Mouse (Mus musculus) kidney, postnatal 25 days (tissue): Measurements from ENCODE around the gene Col2a1.

Experiments
- DNase-seq, 2 experiments: peaks; one replicate each; pipeline ENCODE4 v3.0.0; 2021; ENCODE audit warnings: mixed read lengths in 2 of 2

Gene Col2a1

DNA sequence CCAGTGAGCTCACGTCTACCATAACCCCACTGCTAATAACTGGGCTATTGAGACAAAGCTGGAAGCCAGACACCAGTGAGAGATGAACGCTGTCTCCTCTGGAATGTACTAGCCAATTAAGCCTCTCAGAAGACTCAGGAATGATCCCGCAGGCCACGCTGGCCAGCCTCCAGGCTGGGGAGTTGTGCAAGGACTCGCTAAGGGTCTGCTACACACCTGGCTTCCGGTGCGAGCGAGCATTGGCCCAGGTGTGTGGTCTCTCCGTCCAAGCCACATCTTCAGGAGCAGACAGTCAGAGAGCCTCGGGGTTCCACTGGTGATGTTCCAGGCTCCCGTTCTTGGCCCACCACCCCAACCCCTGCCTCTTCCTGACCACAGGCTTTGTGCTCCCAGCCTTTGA, 48.1 kb downstream of the Col2a1 start:
- DNase-seq, result peak in 1 of 2 experiments; percentile 33

DNA sequence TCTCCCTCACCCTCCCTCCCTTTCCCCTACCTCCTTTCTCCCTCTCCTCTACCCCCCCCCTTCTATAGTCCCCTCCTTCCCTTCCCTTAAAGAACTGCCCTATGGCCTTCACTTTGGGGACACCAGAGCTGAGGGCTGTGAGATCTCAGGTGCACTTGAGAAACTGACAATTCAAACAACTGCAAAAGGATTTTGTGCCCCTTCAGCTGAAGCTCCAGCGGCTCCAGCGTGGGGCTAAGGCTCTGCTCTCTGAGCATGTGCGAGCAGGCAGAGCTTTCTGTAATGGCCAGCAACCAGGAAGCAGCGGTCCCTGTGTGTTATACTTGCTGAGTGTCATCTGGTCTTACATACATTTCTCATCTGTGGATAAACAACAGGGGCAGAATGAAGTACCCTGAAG, 48.8 kb downstream of the Col2a1 start:
- peak in 1 of 2 experiments; percentile 13 for DNase-seq

DNA sequence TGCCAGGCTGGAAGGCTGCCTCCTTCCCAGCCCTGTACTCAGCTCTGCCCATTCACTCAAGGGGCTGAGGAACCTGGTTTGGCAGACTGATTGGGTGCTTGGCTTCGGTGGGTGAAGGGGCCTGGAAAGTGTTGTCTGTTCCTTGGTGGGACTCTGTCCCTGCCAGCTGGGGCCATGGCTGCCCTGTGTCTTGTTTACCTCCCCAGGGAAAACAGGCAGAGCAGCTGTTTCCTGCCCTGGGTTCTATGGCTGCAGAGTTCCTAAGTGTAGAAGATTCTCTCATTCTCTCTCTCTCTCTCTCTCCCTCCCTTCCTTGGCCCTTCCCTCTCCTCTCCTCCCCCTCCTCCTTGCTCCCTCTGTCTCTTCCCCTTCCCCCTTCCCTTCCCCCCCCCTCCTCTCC, 49.2 kb downstream of the Col2a1 start:
- DNase-seq, result peak in 1 of 2 experiments; percentile 34

DNA sequence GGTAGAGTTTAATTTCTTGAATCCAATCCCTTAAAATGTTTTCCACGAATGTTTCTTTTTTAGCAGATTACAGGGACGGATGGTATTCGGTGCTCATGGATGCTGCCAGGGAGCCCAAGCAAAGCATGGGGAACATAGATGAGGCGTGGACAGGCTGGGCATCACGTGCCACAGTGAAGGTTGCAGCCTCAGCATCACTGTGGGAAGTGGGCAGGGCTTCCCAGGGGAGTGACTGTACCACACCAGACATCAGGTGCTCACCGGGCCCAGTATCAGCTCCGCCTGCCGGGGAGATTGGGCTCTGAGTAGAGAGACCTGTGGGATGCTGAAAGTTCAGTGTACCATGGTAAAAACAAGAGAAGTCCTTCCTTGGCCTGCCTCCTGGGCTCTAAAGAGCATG, 49.8 kb downstream of the Col2a1 start:
- DNase-seq, result peak in 1 of 2 experiments; percentile 49

DNA sequence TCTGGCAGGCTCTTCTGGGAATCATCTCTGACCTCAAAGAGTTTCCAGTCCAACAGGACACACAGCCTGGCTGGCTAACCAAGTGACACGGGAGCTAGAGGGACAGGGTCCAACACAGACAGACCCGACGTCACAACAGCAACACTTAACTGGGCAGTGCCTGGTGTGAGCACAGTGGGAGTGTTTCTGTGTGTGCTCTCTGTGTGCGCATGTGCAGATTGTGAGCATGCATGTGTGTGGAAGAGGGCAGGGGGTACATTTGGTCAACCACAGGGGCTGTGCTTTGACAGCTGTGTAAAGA, 51.7 kb downstream of the Col2a1 start:
- peak in 1 of 2 experiments; percentile 68 for DNase-seq

DNA sequence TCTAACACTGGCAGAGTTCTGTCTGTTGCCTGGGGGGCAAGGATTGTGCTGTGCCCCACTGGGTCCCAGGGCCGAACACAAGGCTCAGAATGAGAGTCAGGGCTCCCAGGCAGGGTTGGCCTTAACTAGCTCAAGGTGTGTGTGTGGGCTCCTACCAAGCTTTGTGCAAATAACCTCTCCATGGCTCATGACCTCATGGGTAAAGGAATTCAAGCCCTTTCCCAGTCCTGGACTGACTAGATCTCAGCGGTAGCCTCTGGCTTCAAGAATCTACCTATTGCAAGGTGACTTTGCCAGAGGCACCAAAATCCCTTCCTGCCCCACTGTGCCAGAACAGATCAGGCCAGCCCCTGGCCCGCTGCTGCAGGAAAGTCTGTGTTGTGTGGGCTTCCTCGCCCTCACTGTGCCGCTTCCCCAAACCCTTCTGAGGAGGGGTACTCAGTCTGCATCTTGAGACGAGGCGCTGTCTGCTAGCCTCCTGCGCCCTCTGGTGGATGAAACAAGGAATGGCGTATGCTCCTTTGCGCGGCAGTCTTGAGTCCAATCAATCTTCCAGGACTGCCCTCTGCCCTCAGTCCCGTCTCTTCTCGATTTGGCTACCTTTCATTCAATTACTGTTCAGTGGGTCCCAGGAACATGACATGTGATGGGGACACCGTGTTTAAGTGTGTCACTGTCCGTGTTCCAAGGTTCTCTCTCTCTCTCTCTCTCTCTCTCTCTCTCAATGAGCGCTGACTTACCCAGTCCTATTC, 52.2 kb downstream of the Col2a1 start:
- DNase-seq, result peak; percentile 70 to 76

DNA sequence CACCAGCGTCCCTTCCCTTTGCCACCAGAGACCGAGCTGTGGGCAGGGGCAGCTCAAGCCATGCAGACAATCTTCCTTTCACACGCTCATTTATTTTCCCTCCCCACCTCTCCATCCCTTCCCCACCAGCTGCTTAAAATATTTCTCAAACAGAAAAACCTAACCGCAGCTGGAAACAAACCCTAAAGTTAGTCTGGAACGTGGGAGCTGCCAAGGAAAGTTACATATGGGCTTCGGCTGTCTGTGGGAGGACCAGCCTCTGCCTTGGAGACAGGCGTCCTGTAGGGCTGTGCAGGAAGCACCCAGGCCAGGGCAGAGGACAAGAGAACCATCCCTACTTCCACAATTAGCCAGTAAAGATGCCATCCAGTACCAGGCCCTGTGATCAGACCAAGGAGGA, 54.3 kb downstream of the Col2a1 start:
- peak in 1 of 2 experiments; percentile 26 for DNase-seq

DNA sequence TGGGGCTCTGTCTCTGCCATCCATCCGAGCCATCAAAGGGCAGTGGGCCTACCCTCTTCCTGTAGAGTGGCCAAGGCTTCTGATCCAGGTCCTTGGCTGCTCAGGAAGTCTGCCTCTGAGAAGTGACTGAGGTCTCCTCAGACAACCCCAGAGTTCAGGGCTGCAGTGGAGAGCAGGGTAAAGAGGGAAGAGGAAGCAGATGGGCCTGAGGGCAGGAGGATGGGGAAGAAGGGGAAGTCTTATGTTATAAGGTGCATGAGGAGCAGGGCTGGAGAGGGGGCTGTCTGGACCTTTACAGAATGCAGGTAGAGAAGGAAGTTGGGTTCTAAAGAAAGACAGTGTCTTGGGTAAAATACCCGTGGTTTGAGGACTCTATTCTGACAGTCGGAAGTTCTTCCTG, 54.8 kb downstream of the Col2a1 start:
- DNase-seq, result peak in 1 of 2 experiments; percentile 27

DNA sequence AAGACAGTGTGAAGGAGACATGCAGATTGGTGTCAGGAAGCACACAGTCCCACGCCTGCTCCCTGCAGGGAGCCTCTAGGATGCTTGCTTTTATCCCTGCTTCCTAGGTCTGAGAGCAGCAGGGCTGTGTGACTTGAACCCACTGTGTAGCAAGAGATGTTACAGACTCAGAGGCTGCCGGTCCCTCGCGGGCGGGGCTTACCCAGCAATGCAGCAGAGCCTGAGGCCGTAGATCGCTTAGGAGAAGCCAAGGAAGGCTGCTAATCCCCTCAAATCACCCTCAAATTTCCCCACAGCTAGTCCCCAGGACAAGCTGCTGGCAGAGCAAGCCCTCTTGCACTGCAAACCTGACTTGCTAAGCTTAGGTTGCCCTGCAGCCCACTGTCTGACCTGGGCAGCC, 55.8 kb downstream of the Col2a1 start:
- no peak for DNase-seq

DNA sequence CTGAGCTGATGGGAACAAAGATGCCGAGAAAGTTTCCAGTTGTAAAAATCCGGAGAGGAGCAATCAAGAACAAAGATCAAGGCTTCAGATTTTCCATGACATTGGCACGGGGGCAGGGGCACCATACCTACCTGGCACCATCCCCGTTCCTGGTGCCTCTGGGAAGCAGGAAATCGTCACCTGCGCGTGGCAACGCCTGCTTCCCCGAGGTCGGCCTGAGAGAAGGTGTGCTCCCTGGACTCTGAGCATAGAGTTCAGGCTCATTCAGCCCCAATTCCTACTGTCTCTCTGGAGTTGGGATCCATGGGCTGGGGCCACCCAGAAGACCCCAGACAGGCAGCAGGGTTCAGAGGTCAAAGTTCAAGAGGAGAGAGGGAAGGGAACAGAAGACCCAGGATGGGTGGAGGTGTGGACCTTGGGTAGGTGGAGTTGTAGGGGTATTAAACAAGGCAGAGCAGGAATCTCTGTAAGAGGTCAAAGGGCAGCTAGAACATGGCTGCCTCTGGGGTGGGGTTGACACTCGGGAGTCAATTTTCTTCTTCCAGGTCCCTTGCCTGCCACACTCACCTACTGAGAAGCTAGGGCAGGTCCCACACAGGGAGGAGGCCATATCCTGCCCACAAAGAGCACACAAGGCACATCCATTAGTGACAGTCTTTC, 58.7 kb downstream of the Col2a1 start:
- peak; percentile 44 to 91 for DNase-seq

- DNase-seq, result peak; percentile 59 to 93
These were observed 59.4 kb downstream of the Col2a1 start for GRCm38 (mm10) chr15:97944919-97945574.

DNA sequence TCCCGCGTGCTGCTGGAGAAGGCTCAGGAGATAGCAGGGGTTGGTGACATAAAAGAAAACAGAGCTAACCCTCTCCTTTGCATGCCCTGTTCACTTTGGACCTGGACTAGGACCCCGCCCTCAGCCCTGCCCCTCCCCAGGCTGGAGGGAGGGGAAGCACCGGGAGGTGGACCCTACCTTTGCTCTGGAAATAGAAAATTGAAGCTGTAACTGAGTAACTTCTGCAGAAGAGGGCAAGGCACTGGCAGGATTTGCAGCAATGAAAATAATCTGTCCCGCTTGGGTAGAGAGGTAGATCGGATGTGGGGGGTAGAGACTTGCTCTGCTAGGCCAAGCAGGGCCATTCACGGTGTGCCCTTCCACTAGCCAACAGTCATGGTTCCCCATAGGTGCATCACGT, 61.1 kb downstream of the Col2a1 start:
- peak; percentile 76 to 94 for DNase-seq

GRCm38 (mm10) chr15:97942538-97942937, 62.0 kb downstream of the Col2a1 start:
- no peak for DNase-seq

DNA sequence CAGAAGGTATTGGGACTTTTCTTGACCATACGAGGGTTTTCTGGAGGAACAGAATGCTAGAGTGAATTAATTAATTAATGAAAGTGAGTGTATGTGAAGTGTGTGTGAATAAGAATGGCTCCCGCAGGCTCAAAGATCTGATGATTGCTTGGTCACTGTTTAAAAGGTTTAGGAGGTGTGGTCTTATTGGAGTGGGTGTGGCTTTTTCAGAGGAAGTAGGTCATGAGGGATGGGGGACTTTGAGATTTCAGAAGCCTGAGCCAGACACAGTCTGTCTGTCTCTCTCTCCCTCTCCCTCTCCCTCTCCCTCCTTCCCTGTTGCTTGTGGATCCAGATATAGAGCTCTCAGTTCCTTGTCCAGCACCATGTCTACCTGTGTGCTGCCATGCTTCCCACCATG, 63.2 kb downstream of the Col2a1 start:
- DNase-seq, result no peak

- no peak for DNase-seq
These were observed 64.4 kb downstream of the Col2a1 start for GRCm38 (mm10) chr15:97940088-97940487.

DNA sequence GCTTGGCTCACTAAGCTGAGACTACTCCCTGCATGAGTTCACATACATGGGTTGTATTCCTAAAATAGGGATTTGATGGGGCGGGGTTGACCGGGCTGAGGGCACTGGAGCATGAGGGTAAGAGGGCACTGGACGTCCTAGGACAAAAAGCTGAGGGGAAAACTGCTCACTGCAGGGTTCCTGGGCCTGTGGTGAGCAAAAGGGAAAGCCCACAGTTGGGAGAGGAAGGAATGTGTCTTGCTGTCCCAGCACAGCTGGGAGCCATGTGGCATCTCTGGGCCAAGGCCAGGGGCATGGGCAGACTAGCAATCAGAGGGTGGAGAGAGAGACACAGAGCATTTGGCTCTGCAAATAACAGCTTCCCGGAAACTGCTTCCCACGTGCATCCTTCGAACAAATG, 65.9 kb downstream of the Col2a1 start:
- peak; percentile 51 to 86 for DNase-seq

DNA sequence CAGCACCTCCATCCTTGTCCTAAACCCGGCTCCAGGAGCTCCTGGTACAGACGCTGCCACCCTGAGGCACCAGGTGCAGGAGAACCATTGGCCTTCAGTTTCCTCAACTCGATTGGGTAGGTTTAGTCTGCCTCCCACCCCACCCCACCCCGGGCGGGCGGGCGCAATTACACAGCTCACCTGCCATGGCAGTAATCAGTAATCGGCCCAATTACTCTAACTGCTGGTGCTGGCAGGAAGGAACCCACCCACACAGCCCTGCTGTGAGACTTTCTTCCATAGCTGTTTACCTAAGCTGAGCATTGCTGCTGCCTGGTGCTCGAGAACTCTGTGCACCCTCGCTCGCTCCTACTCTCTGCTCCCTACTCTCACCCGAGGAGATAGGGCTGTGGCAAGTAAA, 72.1 kb downstream of the Col2a1 start:
- DNase-seq, result peak in 1 of 2 experiments; percentile 81

DNA sequence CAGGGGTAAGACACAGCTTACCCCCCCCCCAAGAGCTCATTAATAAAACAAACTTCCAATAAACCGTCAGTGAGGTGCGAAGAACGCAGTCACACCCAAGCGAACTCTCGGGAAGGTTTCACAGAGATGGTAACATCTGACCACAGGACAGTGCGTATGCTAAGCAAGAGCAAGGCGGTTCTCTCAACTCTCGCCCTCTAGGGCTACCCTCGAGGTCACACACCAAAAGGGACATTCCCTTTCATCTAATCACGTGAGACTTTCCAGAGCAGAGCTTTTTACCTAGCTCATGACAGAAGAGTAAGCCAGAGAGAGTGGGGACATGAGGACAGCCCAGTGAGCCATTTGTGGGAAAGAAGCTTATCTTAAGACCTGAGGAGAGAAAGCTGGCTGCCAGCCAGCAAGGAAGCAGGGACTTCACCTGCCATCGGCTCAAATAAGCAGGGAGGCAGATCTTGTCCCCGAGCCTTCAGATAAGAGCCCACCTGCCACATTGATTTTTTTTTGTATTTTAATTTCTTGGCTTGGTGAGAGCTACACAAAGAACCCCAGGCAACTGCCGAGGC, 75.2 kb downstream of the Col2a1 start:
- DNase-seq, result no peak

DNA sequence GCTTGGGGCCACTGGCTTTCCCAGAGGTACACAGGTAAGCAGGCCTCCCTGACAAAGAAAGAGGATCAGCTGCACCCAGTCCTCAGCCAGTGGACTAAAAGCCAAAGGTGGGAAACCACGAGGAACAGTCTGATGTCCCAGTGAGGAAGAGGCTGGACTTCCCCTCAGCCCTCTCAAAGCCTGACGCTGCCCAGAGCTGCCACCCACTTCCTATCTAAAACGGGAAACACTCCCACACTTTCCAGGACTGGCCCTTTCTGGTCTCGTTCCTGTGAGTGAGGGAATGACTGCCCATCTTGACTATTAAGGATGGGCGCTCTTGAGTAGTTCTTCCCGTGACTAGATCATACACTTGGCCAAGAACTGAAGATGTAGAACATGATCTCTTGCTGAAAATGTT, 76.7 kb downstream of the Col2a1 start:
- no peak for DNase-seq

- DNase-seq, result peak; percentile 72 to 81
These were observed 77.5 kb downstream of the Col2a1 start for GRCm38 (mm10) chr15:97927018-97927417.
